Mouse (Mus musculus) yolk sac, embryonic 10.5 days (tissue): ENCODE measurements at regions not wholly inside any gene's neighbourhood (a gene's known extent, or its start where the extent isn't known, plus 50 kb on each side); places are given as distances from the start of the nearest gene placed in this dataset.

Experiments used
- DNase-seq: peaks from one replicate; pipeline ENCODE4 v3.0.0-alpha.2; 2017; ENCODE audit warnings: low spot score

DNA sequence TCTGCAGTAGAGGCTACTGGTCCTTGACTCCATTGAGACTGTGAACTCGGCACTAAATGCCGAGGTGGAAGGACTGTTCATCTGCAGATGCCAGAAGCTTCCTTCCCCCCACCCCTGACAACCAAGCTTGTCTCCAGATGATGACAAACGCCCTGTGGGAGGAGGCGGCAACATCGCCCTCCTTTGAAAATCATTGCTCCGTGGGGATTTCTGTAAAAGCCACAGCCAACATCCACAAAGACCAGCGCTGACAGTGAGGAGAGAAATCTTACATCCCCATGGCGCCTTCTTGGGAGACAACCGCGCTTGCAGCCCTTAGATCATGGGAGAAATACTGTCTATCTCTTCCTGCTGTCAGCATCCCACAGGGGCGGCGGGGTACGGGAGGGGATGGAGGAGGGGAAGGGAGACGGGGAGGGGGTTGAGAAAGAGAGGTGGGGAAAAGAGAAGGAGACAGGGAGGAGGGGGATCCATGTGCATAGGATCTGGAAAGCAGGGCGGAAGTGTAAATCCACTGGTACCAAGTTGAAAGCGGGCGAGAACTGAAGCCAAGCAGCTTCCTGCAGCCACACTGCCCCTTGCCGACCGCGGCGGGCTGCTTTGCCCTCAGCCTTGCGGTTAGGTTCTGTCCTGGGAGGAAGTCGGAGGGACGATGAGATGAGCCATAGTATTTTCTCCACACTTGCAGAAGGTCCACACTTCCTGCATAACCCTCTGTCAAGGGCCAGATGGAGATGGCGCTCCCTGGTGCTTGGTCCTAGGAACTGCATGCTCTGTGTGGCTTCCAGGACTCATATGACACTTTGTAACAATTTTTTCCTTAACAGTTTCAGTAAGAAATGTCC, 72.9 kb downstream of the Cryba4 start:
- peak; percentile 24 for DNase-seq

DNA sequence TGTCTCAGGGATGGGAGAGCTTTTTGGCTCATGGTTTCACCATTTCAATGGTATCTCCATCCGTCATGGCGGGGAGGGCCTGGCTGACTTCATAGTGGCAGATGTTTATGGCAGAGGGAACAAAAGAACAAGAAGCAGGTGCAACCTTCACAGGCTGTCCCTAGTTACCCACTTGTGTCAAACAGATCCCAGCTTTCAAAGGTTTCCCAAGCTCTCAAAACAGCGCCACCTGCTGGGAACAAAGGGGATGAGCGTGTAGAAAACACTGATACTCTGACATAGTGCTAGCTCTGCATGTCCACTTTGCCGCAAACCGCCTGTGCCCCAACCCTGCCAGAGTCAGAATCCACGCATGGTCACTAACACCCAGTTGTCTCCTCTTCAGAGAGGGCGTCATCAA, 69.5 kb downstream of the Cryba4 start:
- no peak for DNase-seq

- no peak for DNase-seq
These were observed 56.7 kb downstream of the Cryba4 start for GRCm38 (mm10) chr5:112195667-112196066.
